In the genomic region with DNA sequence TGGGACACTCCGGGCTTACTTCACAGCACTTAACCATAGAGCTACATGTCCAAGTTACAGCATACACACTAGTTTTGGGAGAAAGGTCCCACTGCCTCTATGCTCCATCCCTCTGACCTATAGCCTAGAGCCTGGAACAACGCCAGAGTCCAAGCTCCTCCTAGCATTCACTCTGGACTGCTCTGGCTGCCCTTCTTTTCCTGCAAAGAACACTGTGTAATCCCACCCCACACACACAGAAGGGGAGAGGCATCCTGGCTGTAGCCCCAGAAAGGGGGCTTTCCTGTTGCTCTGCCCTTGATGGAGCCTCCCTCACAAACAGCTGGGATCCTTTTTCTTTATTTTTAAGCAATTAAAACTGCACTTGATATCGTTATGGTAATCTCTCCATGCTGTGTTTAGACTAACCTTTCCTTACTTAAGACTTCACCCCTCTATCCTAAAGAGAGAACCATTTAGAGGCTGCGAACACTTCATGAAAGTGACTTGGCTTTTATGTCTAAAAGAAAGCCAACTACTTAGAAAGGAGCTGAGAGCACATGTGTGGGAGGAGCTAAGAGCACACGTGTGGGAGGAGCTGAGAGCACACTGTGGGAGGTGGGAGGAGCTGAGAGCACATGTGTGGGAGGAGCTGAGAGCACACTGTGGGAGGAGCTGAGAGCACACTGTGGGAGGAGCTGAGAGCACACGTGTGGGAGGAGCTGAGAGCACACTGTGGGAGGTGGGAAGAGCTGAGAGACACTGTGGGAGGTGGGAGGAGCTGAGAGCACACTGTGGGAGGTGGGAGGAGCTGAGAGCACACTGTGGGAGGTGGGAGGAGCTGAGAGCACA, we compare ENCODE assay signal across 9 mouse cellular contexts.
DNase-seq lines count a peak whose midpoint lies in the region; ATAC-seq lines count a peak whose summit lies in the region.
"Had no signal": no experiment of that assay in that cellular context is flagged by ENCODE, and none has a peak within 500 bp of the region (broad histone marks: within the 10 kb centered on the region; RNA-seq: fewer than 3 reads in every experiment).

No protein-coding gene starts in this region.

- H3K4me1 ChIP-seq in heart, embryonic 11.5 days (ENCODE audit: control insufficient read depth, insufficient read depth, low read length): peaks cover 42% of the 10 kb centered on the region
- H3K4me1 ChIP-seq in stomach, embryonic 16.5 days (ENCODE audit: control insufficient read depth, insufficient read depth, low read length): peaks cover 33% of the 10 kb centered on the region

- no peaks in the 10 kb centered on the region for H3K9me3 ChIP-seq in heart, embryonic 11.5 days (replicated peaks; ENCODE audit: control insufficient read depth, low read length)
- H3K9me3 ChIP-seq in stomach, embryonic 16.5 days (replicated peaks; ENCODE audit: control insufficient read depth, low read length): no peaks in the 10 kb centered on the region
- H3K9me3 ChIP-seq: G1E had no signal

- no peaks in the 10 kb centered on the region for H3K27me3 ChIP-seq in heart, embryonic 11.5 days (ENCODE audit: control insufficient read depth, insufficient read depth, low read length)
- H3K27me3 ChIP-seq in stomach, embryonic 16.5 days (ENCODE audit: control insufficient read depth, insufficient read depth, low read length): no peaks in the 10 kb centered on the region

- 0 out of 2 replicates have a peak overlapping the region, but pooled peaks have one; percentile 29 for H3K27ac ChIP-seq in heart, embryonic 11.5 days (ENCODE audit: low read depth, low read length)
- peak overlapping the region; percentile 79 for H3K27ac ChIP-seq in stomach, embryonic 16.5 days (ENCODE audit: low read length)

- WGBS in heart, embryonic 11.5 days (ENCODE audit: insufficient replicate concordance): 72% methylated on average over 6 of the region's 6 CpGs
- WGBS in stomach, embryonic 16.5 days: 53% methylated on average over 6 of the region's 6 CpGs

- DNase-seq in heart, postnatal 25 days (ENCODE audit: low spot score): no peak
- DNase-seq in lung, postnatal 10 days: peak; percentile 33
- DNase-seq in lung, postnatal 25 days (ENCODE audit: low spot score): no peak
- peak; percentile 40 for DNase-seq in heart, postnatal 4 days
- no peak for DNase-seq in cerebellum, adult 18-20 months
- no peak for DNase-seq in gastrocnemius, postnatal 14 days

- no peak overlapping the region for H3K4me2 ChIP-seq in heart, embryonic 11.5 days
- no peak overlapping the region for H3K4me2 ChIP-seq in stomach, embryonic 16.5 days (ENCODE audit: low read depth, low read length)

- ATAC-seq in heart, embryonic 11.5 days (replicated peaks; ENCODE audit: insufficient number of reproducible peaks, low FRiP score, low TSS enrichment): no peak
- ATAC-seq in stomach, embryonic 16.5 days (ENCODE audit: insufficient read depth, low FRiP score): peak; percentile 83

- H3K36me3 ChIP-seq in heart, embryonic 11.5 days (ENCODE audit: control insufficient read depth, insufficient read depth, low read length): no peaks in the 10 kb centered on the region
- H3K36me3 ChIP-seq in stomach, embryonic 16.5 days (ENCODE audit: control insufficient read depth, insufficient read depth, low read length): no peaks in the 10 kb centered on the region
- H3K36me3 ChIP-seq: G1E had no signal

- intact Hi-C loops in heart, postnatal 25 days (cut with DNase I): no loop called here
- intact Hi-C loops in gastrocnemius, postnatal 14 days (cut with DNase I; ENCODE audit: low total_unique reads): no loop called here

- H3K4me3 ChIP-seq in heart, embryonic 11.5 days (ENCODE audit: low read depth, low read length): no peak overlapping the region
- no peak overlapping the region for H3K4me3 ChIP-seq in stomach, embryonic 16.5 days (replicated peaks; ENCODE audit: low read length)

- no peak overlapping the region for H3K9ac ChIP-seq in heart, embryonic 11.5 days (ENCODE audit: low read depth, low read length)
- H3K9ac ChIP-seq in stomach, embryonic 16.5 days (ENCODE audit: low read length): no peak overlapping the region

Comparison
In these comparisons a context has a peak if more than half of its experiments do, and no peak if none do; other contexts are left out.
1. DNase-seq: peak in lung, postnatal 10 days (single experiment) and heart, postnatal 4 days (single experiment); none in heart, postnatal 25 days (single experiment), lung, postnatal 25 days (single experiment), cerebellum, adult 18-20 months (0 of 2) and gastrocnemius, postnatal 14 days (single experiment).